Mouse (Mus musculus) cerebellum, adult 2 months (tissue): ENCODE measurements around the gene Aagab.

ENCODE experiments used
- CTCF ChIP-seq: fragments of 200-500 bp; IDR thresholded peaks from 2 replicates; pipeline ENCODE4 v1.5.1; 2011; ENCODE audit warnings: low read depth, mild to moderate bottlenecking, control low read depth, low read length, moderate library complexity, borderline replicate concordance; ENCODE audit not compliant: insufficient read depth
- POLR2A ChIP-seq: fragments of 200-500 bp; IDR thresholded peaks from 2 replicates; pipeline ENCODE4 v1.6.1; 2011; ENCODE audit warnings: low read length, control low read depth, borderline replicate concordance; ENCODE audit not compliant: insufficient read depth

- TF ChIP-seq CTCF (no peak), POLR2A (no peak)
These were observed 34.1 kb upstream of the Aagab start for GRCm38 (mm10) chr9:63568314-63568713.
